Mouse (Mus musculus) layer of hippocampus, adult 8-10 months (tissue): ENCODE results near the gene Ambn. TPM values are rescaled to one million over a fixed set of nuclear protein-coding genes. Genes with fewer than 3 reads are reported as not detected.
"Not testable (repeated sequence)": the region's sequence is repeated elsewhere in the genome, so short reads cannot be mapped to it uniquely, and the experiment has no call there.

Experiments used
- DNase-seq, 2 experiments: peaks; one replicate each; pipeline ENCODE4 v3.0.0; 2022; ENCODE audit warnings: low spot score in 2 of 2
- total RNA-seq, 4 experiments: library from RNA; stranded (reverse); gene quantifications; 2 replicates each; pipeline ENCODE4 v1.2.4; 2022

Gene Ambn
- total RNA-seq: not detected

GRCm38 (mm10) chr5:88455691-88456090 lies at the start of gene Ambn:
TSS of gene Ambn (plus strand) at chr5:88455991.
- no peak for DNase-seq

GRCm38 (mm10) chr5:88420319-88421065 lies 35.3 kb upstream of the Ambn start:
- DNase-seq: no peak

- DNase-seq: not testable (repeated sequence)
Observed at GRCm38 (mm10) chr5:88424892-88425291, 30.9 kb upstream of the Ambn start.

- no peak for DNase-seq
Observed at GRCm38 (mm10) chr5:88426753-88427152, 29.0 kb upstream of the Ambn start.

- DNase-seq: no peak
Observed at GRCm38 (mm10) chr5:88467471-88467870, 11.7 kb downstream of the Ambn start.

- DNase-seq: no peak
Observed at GRCm38 (mm10) chr5:88468807-88469704, 13.3 kb downstream of the Ambn start.

GRCm38 (mm10) chr5:88487675-88488074 lies 31.9 kb downstream of the Ambn start, which contains the start of gene Enam:
TSS of gene Enam (plus strand) at chr5:88487975.
- no peak for DNase-seq

- no peak for DNase-seq
Observed at GRCm38 (mm10) chr5:88489004-88489403, 33.2 kb downstream of the Ambn start.

GRCm38 (mm10) chr5:88491111-88491510 lies 35.3 kb downstream of the Ambn start:
- DNase-seq: no peak

GRCm38 (mm10) chr5:88499781-88500180 lies 44.0 kb downstream of the Ambn start:
- no peak for DNase-seq

- no peak for DNase-seq
Observed at GRCm38 (mm10) chr5:88508555-88508954, 52.8 kb downstream of the Ambn start.

- DNase-seq: no peak
Observed at GRCm38 (mm10) chr5:88508990-88509389, 53.2 kb downstream of the Ambn start.

Other genes starting within 250 kb of the Ambn start
- not detected for gene Gm7714, start 187.1 kb upstream of the Ambn start, total RNA-seq
- gene Prol1, start 138.7 kb upstream of the Ambn start, total RNA-seq: not detected
- not detected for gene Amtn, start 79.9 kb upstream of the Ambn start, total RNA-seq
- gene Enam, start 32.0 kb downstream of the Ambn start, total RNA-seq: not detected
- under 1 TPM; 0.23 to 0.39 (median 0.32) TPM for gene Jchain, start 71.9 kb downstream of the Ambn start, total RNA-seq
- 10 to 100 TPM; 25.4 to 30.3 (median 28.2) TPM for gene Utp3, start 98.5 kb downstream of the Ambn start, total RNA-seq
- gene Rufy3, start 109.0 kb downstream of the Ambn start, total RNA-seq: 100 to 1,000 TPM; 157 to 193 (median 180) TPM
- gene Grsf1, start 220.2 kb downstream of the Ambn start, total RNA-seq: 100 to 1,000 TPM in 1 of 4 experiments, 10 to 100 TPM in 3; 90.0 to 103 (median 94.6) TPM